Mouse (Mus musculus) naive thymus-derived CD4-positive, alpha-beta T cell, adult 2 months (primary cell): Measurements from ENCODE around the gene Slc51b.

Experiments used
- DNase-seq: peaks from one replicate; pipeline ENCODE4 v3.0.0-alpha.2; 2011; ENCODE audit warnings: low read depth

The Slc51b gene

DNA sequence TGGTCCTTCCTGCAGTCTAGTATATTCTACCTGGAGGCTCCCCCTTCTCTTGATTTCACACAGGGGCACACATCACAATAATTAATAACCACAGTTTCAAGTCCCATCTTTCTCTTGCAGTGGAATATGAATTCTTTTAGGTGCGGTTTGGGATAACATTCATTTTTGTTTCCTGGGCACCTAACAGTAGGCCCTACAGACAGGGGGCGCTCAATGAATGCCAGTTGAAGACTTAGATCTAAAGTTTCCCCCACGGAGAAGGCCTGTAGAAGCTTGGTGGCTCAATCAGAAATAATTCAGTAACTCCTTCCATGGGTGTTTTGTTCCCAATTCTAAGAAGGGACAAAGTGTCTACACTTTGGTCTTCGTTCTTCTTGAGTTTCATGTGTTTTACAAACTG lies 50.3 kb downstream of the Slc51b start:
- DNase-seq = peak; percentile 19

DNA sequence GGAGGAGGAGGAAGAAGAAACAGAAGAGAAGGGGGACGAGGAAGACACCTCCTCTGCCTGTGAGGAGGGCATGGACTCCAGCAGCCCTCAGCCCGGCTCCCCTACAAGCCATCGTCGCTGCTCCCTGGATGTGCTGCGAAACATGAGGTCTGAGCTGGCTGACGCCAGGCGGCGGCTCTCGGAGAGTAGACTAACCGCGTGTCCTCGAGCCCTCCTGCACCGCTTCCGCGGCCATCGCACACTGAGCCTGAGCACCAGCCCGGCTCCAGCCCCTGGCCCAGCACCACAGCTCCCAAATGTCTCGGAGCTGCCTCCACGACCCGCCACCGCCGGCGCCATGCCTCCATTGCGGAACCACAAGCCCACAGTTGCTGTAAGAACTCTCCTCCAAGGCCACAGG lies 51.0 kb downstream of the Slc51b start:
- no peak for DNase-seq

DNA sequence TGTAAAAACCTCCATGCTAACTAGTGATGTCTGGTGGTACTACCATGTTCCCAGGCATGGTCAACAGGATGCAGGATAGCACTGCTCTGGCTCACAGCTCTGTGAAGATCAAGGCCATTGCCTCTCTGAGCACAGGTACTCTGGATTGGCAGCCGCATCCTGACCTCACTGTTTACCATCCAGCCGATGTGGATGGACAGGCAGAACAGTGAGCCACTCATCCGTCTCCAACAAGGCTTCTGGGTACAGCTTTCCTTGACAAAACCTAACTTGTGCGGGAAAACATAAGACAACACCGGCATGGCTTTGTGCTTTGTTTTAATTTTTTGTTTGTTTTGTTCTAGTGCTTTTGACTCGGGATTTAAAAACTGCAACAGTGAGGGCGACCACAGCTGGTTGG lies 57.0 kb downstream of the Slc51b start:
- DNase-seq = no peak

DNA sequence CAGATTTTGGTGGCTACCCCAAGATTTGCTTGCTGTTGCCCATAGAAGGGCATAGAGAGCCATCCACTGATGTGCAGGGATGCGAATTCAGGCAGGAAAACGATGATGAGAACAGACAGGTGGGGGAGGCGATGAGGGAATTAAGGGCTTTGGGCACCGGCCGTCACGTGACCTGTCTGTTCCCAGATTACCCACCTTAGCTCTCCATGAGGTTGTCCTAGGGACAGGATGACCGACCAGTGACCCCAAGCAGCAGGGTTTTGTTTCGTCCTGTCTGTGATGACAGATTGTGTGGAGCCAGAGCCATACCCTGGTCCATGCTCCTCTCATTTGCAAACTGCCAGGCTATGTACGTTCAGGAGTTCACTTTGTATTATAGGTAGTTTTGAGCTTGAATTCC lies 59.1 kb downstream of the Slc51b start:
- DNase-seq = no peak
